14 mouse cellular contexts compared by ENCODE assay signal in genomic region chr13:52389271-52389670, GRCm38 (mm10).
"Had no signal": no experiment of that assay in that cellular context is flagged by ENCODE, and none has a peak within 500 bp of the region (broad histone marks: within the 10 kb centered on the region; RNA-seq: fewer than 3 reads in every experiment).

No protein-coding gene starts in this region.

- H3K4me1 ChIP-seq: limb, embryonic 15.5 days; liver, embryonic 12.5 days; lung, embryonic 15.5 days; midbrain, embryonic 12.5 days; neural tube, embryonic 13.5 days had no signal

- H3K27me3 ChIP-seq: limb, embryonic 15.5 days; liver, embryonic 12.5 days; lung, embryonic 15.5 days; midbrain, embryonic 12.5 days; neural tube, embryonic 13.5 days had no signal

- DNase-seq: kidney, postnatal 36 days; layer of hippocampus, adult 9-11 months; layer of hippocampus, postnatal 36 days; lung, postnatal 14 days; right cerebral cortex, adult 18-20 months; right cerebral cortex, postnatal 25 days; thymus, postnatal 4 days had no signal

- H3K36me3 ChIP-seq: limb, embryonic 15.5 days; liver, embryonic 12.5 days; lung, embryonic 15.5 days; midbrain, embryonic 12.5 days; neural tube, embryonic 13.5 days had no signal

- H3K9ac ChIP-seq: limb, embryonic 15.5 days; liver, embryonic 12.5 days; lung, embryonic 15.5 days; midbrain, embryonic 12.5 days; neural tube, embryonic 13.5 days had no signal

- ATAC-seq: liver, embryonic 12.5 days; midbrain, embryonic 16.5 days had no signal

- H3K4me2 ChIP-seq: limb, embryonic 15.5 days; liver, embryonic 12.5 days; lung, embryonic 15.5 days; midbrain, embryonic 12.5 days; neural tube, embryonic 13.5 days had no signal

- H3K9me3 ChIP-seq: limb, embryonic 15.5 days; liver, embryonic 12.5 days; lung, embryonic 15.5 days; midbrain, embryonic 12.5 days had no signal

- H3K4me3 ChIP-seq: limb, embryonic 15.5 days; liver, embryonic 12.5 days; lung, embryonic 15.5 days; midbrain, embryonic 12.5 days; neural tube, embryonic 13.5 days had no signal

- H3K27ac ChIP-seq: kidney, postnatal 0 days; limb, embryonic 15.5 days; liver, embryonic 12.5 days; lung, embryonic 15.5 days; midbrain, embryonic 12.5 days; neural tube, embryonic 13.5 days had no signal
